Mouse (Mus musculus) megakaryocyte, embryonic 14.5 days (primary cell): ENCODE measurements around the gene Sgce. TPM values are rescaled to one million over a fixed set of nuclear protein-coding genes. Genes with fewer than 3 reads are reported as not detected.

Experiments
- H3K27me3 ChIP-seq: replicated peaks from 2 replicates; pipeline ENCODE3; 2012; ENCODE audit warnings: inconsistent platforms
- H3K36me3 ChIP-seq: replicated peaks from 2 replicates; pipeline ENCODE3; 2012; ENCODE audit warnings: low read length, inconsistent platforms, mixed read lengths
- H3K4me1 ChIP-seq: 2 replicates; pipeline ENCODE4 v1.6.1; 2012; ENCODE audit warnings: inconsistent platforms
- H3K4me3 ChIP-seq: replicated peaks from 2 replicates; pipeline ENCODE3; 2012; ENCODE audit warnings: moderate library complexity, mild to moderate bottlenecking, inconsistent platforms
- H3K9me3 ChIP-seq: 2 replicates; pipeline ENCODE4 v1.6.1; 2012; ENCODE audit warnings: inconsistent platforms
- FLI1 ChIP-seq: IDR thresholded peaks from 2 replicates; pipeline ENCODE4 v1.6.1; 2012; ENCODE audit warnings: low read length, inconsistent platforms, mixed read lengths
- GATA1 ChIP-seq: IDR thresholded peaks from 3 replicates; pipeline ENCODE4 v1.6.1; 2012; ENCODE audit warnings: mixed read lengths, low read length, inconsistent platforms, borderline replicate concordance
- polyA plus RNA-seq: library from polyadenylated mRNA; stranded (reverse); fragments of >175 nt; gene quantifications from 2 replicates; pipeline ENCODE4 v1.2.3, GENCODE M21; 2012; ENCODE audit warnings: low replicate concordance; ENCODE audit not compliant: insufficient read depth

The Sgce gene
- polyA plus RNA-seq, 1 experiment: 4.5 TPM

DNA sequence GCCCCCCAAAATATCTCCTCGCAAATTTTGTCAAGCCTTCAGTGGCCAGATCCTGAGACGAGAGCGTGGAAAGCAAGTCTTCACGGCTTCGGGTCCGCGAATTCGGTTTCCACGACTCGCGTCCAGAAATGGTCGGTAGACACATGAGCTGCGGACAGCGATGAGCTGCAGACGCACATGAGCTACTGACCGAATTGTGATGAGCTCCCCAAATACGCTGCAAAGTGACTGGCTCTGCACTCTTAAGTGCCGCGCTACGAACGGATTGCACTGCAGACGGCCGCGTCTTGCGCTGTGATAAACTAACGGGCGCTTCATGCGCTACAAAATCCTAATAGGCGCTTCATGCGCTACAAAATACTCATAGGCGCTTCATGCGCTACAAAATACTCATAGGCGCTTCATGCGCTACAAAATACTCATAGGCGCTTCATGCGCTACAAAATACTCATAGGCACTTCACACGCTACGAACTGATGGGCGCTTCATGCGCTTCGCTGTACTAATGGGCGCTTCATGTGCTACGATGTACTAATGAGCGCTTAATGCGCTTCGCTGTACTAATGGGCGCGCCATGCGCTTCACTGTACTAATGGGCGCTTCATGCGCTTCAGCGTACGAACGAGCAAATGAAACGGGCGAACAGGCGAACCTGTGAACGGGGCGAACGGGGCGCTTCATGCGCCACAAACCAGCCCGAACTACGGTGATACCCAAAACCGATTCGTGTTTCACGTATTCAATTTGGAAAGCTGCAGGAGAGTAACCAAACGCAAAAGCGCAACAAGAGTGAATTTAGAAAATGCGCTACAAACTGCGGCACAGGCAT lies 884 bp upstream of the Sgce start:
- peak overlapping the region; percentile 95 for H3K4me3 ChIP-seq
- no peak for TF ChIP-seq FLI1
- H3K4me1 ChIP-seq: peaks cover 5% of the 10 kb centered on the region
- H3K36me3 ChIP-seq: no peaks in the 10 kb centered on the region
- no peaks in the 10 kb centered on the region for H3K27me3 ChIP-seq
- peaks cover 22% of the 10 kb centered on the region for H3K9me3 ChIP-seq

DNA sequence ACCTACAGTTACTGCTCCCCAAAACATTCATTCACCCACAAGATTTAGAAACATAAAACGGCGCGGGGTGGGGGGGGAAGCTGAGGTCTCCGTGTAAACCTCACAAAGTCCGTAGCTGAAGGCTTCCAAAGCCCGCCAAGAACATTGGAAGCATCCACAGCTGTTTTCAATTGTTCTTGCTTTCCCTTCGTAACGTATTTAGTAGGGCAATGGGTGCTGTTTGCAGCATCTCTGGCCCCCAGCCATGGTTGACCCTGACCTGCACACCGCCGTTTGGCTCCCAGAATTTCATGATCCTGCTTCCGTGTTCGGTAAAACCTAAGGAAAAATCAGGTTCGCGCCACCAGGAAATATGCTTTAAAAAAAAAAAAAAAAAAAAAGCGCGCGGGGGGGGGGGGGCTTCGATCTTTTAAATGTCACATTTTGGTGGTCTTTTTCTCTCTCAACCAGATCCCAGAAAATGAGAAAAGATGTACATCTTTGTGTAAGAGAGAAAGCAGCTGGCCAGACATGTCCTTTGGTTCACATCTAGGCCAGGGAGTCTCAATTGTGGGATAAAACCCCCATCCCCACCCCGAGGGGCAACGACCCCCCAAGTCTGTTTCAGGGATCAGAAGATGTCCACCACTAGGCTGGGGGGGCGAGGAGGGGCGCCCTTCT lies 841 bp downstream of the Sgce start:
- TF ChIP-seq GATA1 (no peak), FLI1 (no peak)
- Histone ChIP-seq H3K36me3 (no peaks in the 10 kb centered on the region), H3K9me3 (peaks cover 22% of the 10 kb centered on the region), H3K4me1 (peaks cover 8% of the 10 kb centered on the region), H3K27me3 (no peaks in the 10 kb centered on the region), H3K4me3 (peak overlapping the region; percentile 95)

DNA sequence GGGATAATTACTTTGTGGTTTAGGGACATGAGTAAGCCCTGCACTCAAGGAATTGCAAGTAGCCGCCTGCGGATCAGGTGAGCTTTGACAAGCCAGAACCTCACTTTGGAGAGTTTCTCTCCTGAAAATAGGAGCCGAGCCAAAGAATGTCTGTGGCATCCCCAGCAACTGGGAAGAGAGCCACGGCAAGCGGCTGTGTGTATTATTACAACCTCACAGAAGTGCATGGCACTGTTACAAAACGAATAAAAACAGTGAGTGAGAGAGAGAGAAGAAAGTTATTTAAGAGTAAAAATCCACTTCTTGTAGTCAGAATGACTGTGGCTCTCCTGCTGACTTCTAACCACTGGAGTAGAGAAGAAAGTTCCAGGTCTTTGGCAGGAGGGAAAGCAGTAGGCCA lies 6.5 kb downstream of the Sgce start:
- no peak for TF ChIP-seq GATA1
- no peak for TF ChIP-seq FLI1
- no peaks in the 10 kb centered on the region for H3K9me3 ChIP-seq
- H3K27me3 ChIP-seq: no peaks in the 10 kb centered on the region

DNA sequence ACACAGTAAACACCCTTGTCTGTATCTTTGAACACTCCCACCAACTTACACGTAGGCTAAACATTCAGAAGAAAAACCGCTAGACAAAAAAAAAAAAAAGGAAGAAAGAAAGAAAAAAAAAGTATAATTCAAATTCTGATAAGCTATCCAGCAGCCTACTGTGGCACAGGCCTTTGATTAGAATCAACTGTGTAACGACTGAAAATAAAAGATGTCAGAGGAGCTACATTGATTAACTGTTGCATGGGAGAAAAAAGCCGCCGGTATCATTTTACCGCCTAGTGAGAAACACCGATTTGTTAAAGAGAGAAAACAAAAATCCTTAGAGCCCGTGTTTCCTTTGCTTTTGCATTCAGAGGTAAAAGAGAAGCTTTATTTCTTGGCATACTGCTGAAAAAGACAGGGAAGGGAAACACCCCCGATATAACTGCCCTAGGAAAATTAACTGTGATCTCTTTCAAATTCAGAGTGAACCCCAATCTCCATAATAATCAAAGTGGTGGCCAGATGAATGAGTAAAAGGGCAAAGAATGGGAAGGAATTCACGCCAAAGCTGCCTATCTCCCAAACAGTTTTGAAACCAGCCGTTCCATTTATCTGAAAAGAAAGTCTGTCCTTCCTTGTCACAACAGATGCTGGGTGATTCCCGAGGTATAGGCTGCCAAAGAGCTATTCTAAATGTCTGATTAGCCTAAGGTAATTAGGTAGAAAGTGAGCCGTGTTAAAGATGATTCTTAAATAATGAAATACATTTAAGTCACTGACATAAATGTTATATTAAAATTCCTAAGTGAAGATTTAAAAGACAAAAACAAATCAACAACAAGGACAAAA lies 7.3 kb downstream of the Sgce start:
- TF ChIP-seq FLI1: no peak
- no peak for TF ChIP-seq GATA1
- no peak overlapping the region for H3K4me3 ChIP-seq
- H3K9me3 ChIP-seq: no peaks in the 10 kb centered on the region
- no peaks in the 10 kb centered on the region for H3K36me3 ChIP-seq
- H3K4me1 ChIP-seq: peaks cover 15% of the 10 kb centered on the region
- no peaks in the 10 kb centered on the region for H3K27me3 ChIP-seq

More for the DNA sequence above, 6.5 kb downstream of the Sgce start:
- Histone ChIP-seq H3K36me3 (no peaks in the 10 kb centered on the region), H3K4me1 (peaks cover 15% of the 10 kb centered on the region), H3K4me3 (no peak overlapping the region)

DNA sequence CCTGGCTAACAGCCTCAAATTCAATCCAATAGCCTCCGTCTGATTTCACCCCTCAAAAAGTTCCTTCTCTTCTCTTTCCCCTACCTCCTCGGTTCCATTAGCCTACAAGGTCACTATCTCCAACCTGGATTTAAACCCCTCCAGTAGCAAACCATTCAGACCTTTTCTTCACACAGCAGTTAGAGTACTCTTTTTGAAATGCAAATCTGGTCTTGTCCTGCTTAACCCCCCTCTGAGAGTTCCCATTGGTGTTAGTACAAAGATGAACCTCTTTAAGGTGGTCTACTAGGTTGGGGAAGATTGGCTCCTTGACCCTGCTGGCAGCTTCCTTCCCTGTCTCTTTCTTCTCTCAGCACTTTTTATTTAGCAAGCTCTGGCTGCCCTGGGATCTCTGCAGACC lies 8.3 kb downstream of the Sgce start:
- Histone ChIP-seq H3K9me3 (no peaks in the 10 kb centered on the region), H3K36me3 (no peaks in the 10 kb centered on the region), H3K4me1 (peaks cover 15% of the 10 kb centered on the region), H3K27me3 (no peaks in the 10 kb centered on the region), H3K4me3 (no peak overlapping the region)
- TF ChIP-seq GATA1: no peak
- TF ChIP-seq FLI1: no peak

DNA sequence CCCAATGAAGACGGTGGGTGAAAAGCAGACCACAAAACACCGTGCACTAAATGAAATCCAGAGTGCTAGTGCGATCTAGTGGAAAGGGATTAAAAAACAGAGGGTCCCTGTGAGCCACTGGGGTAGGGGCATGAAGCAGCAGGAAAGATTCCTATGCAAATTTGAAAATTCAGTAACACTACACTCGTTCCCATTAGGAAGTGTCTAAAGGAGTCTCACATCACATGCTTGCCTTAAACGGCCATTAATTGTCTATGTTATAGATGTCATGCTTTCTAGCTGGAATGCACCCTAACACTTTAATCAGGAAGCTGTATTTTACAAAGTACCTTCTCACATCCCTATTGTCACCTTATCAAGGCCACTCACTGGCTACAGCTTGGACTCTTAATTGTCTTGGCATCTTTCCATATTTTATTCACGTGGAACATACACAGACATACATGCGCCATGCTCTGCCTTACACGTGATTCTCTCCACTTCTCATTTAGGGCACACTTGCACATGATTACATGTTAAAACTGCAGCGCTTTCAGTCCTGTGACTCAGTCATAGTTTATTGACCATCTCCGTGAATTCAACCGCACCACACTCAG lies 8.9 kb downstream of the Sgce start:
- H3K9me3 ChIP-seq: no peaks in the 10 kb centered on the region
- no peaks in the 10 kb centered on the region for H3K27me3 ChIP-seq
- no peak for TF ChIP-seq GATA1
- TF ChIP-seq FLI1: no peak
- no peaks in the 10 kb centered on the region for H3K36me3 ChIP-seq
- H3K4me1 ChIP-seq: peaks cover 19% of the 10 kb centered on the region
- H3K4me3 ChIP-seq: no peak overlapping the region

DNA sequence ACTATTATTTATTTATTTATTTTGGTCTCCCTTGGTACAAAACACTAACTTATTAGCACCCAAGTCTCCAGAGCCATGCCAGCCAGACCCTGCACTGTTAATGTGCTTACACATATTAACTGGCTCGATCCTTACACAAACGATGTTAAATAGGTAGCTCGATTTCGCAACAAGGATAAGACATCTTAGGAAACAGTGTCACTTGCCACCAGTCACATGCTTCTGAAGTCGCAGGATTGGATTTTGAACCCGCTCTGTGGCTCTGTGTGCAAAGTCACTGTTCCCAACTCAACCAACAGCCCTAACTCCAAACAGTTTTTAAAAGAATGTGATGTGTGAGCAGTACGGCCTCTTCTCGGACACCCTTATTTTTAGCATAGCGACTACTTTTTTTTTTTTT lies 10.6 kb downstream of the Sgce start:
- Histone ChIP-seq H3K36me3 (no peaks in the 10 kb centered on the region), H3K4me3 (no peak overlapping the region), H3K9me3 (no peaks in the 10 kb centered on the region), H3K27me3 (no peaks in the 10 kb centered on the region), H3K4me1 (peaks cover 22% of the 10 kb centered on the region)
- no peak for TF ChIP-seq GATA1
- no peak for TF ChIP-seq FLI1

DNA sequence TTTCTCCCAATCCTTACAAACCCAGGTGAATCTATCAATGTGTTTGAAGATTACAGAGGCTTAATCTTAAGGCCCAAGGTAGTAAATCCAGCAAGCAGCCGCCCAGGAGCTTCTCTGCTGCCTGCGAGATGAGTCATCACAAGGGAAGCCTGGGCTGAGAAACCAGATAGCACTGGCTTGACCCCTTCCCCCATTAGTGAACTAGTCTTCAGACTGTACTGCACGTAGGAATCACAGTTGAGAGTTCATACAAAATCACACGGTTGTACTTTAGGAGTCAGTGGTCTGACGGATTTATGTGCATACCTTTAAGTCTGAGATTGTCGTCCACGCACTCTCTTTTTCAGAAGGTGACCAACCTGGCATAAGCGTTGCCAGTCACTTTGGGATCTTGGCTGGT lies 13.8 kb downstream of the Sgce start:
- Histone ChIP-seq H3K9me3 (no peaks in the 10 kb centered on the region), H3K4me1 (peaks cover 21% of the 10 kb centered on the region), H3K27me3 (no peaks in the 10 kb centered on the region), H3K4me3 (no peak overlapping the region), H3K36me3 (no peaks in the 10 kb centered on the region)
- TF ChIP-seq GATA1 (no peak), FLI1 (no peak)

DNA sequence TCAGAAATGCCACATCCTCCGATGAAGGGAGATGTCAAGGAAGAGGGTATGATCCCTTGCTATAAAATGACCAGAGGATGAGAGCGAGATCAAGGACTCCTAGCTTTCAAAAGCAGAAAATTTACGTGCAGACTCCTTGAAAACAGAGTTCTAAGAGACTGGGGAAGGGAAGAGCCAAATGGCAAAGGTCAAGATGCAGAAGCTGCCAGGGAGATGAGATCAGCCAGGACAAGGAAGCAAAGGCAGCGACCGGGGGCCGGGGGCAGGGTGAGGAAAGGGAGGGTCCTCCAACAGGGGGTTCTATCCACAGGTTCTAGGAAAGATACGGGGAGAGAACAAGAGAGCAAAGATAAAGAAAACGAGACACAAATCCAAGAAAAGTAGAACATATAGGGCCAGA lies 15.3 kb downstream of the Sgce start:
- Histone ChIP-seq H3K9me3 (no peaks in the 10 kb centered on the region), H3K4me1 (peaks cover 31% of the 10 kb centered on the region), H3K27me3 (no peaks in the 10 kb centered on the region), H3K4me3 (no peak overlapping the region), H3K36me3 (no peaks in the 10 kb centered on the region)
- TF ChIP-seq GATA1: no peak
- TF ChIP-seq FLI1: no peak

DNA sequence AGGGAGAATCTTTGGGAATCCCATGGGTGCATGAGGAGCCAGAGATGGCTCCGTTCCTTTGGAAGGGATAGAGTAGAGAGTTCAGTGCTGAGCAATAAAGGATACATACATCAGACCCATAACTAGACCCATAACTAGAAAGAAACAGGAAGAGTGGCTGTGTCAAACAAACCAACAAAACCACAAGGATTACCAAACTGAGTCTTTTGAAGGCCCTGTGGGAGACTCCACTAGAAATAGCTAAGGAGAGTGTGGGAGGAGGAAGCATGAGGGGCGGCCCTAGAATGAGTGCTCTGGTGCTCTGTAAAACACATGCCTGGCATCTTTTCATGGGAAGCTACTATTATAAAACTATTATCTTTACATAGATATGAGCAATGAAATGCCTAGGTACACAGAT lies 18.7 kb downstream of the Sgce start:
- TF ChIP-seq GATA1 (no peak), FLI1 (no peak)
- H3K4me3 ChIP-seq: no peak overlapping the region
- H3K9me3 ChIP-seq: no peaks in the 10 kb centered on the region
- H3K4me1 ChIP-seq: peaks cover 36% of the 10 kb centered on the region
- no peaks in the 10 kb centered on the region for H3K27me3 ChIP-seq
- no peaks in the 10 kb centered on the region for H3K36me3 ChIP-seq
